Mouse (Mus musculus): ENCODE data around the gene Hoxc11. TPM values are rescaled to one million over a fixed set of nuclear protein-coding genes. Genes with fewer than 3 reads are reported as not detected.

The Hoxc11 gene
- polyA plus RNA-seq, 1 experiment: 34.6 TPM

DNA sequence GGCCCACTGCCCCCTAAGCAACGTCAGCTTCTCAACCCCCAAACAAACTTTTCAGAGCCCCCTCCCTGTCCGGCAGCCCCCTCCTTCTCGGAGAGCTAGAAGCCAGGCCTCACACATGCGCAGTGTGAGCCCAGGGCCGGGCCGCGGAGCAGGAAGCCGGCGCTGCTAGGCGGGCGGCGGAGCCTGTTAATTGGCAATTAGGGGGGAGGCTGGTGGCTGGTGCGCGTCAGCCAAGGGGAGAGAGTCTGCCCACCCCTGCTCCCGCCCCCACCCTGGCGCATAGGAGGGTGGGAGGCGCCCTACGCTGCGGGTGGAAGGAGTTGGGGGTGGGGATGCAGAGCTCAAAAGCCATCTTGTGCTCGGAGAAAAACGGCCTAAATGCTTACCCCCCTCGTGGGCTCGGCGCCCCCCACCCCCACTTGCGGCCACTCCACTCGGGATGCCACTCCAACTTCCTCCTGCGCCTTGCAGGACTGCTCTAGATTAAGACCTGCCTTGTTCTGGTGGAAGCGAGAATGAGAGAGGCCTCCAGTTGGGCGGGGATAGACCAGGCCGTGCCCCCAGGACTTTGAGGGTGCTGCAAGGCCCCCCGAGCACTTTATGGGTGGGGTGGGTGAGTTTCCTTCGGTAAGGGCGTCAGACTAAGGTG lies 45.1 kb downstream of the Hoxc11 start:
- TF ChIP-seq MAX (IDR thresholded peaks at IDR 0.05): peak; percentile 17
- no peak for TF ChIP-seq MYOD1 (IDR thresholded peaks at IDR 0.05; ENCODE audit: control insufficient read depth, insufficient read length, low read depth)
- no peak for TF ChIP-seq CTCF (IDR thresholded peaks at IDR 0.05; ENCODE audit: control insufficient read depth, insufficient read depth, insufficient read length)
- Histone ChIP-seq H3K27me3 (ENCODE audit: control insufficient read depth, insufficient read depth, insufficient read length) (no peaks in the 10 kb centered on the region), H3K36me3 (ENCODE audit: control insufficient read depth, insufficient read depth) (no peaks in the 10 kb centered on the region), H3K79me3 (ENCODE audit: low read depth) (peaks cover 30% of the 10 kb centered on the region), H3K79me2 (ENCODE audit: control insufficient read depth, insufficient read depth) (peaks cover 90% of the 10 kb centered on the region), H3ac (ENCODE audit: control insufficient read depth, insufficient read length, low read depth) (peak overlapping the region; percentile 53), H3K4me3 (ENCODE audit: insufficient read depth, poor library complexity, severe bottlenecking) (peak overlapping the region; percentile 54)

DNA sequence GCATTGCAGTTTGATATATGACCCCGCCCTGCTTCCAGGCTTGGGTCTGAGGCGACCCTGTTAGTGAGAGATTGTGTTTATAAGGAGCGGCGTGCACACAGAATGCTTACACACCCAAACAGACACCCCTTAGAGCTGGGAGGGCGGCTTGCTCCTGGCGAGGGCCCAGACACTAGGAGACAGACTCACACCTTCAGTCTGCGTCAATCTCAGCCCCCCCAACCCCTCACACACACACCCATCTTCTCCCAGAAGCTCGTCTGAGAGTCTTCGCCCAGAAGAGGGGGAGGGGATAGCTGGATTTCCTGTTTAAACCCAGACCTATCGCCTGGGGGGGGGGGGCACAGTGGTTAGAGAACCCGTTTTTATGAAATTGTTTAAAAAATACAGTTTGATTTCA lies 45.7 kb downstream of the Hoxc11 start:
- TF ChIP-seq USF1 (IDR thresholded peaks at IDR 0.05; ENCODE audit: low read depth) (no peak), MYOG (IDR thresholded peaks at IDR 0.05; ENCODE audit: control insufficient read depth, extremely low read depth, insufficient read length) (no peak), MYOD1 (IDR thresholded peaks at IDR 0.05; ENCODE audit: control insufficient read depth, insufficient read length, low read depth) (no peak), CTCF (IDR thresholded peaks at IDR 0.05; ENCODE audit: control insufficient read depth, insufficient read depth, insufficient read length) (no peak), CEBPB (IDR thresholded peaks at IDR 0.05; ENCODE audit: low read depth) (no peak), MAX (IDR thresholded peaks at IDR 0.05) (no peak), FOSL1 (IDR thresholded peaks at IDR 0.05; ENCODE audit: insufficient read depth, low read length, poor library complexity, severe bottlenecking) (no peak)
- Histone ChIP-seq H3K79me3 (ENCODE audit: low read depth) (peaks cover 35% of the 10 kb centered on the region), H3K27me3 (ENCODE audit: control insufficient read depth, insufficient read depth, insufficient read length) (no peaks in the 10 kb centered on the region), H3ac (ENCODE audit: control insufficient read depth, insufficient read length, low read depth) (peak overlapping the region; percentile 32), H3K79me2 (ENCODE audit: control insufficient read depth, insufficient read depth) (peaks cover 90% of the 10 kb centered on the region), H3K36me3 (ENCODE audit: control insufficient read depth, insufficient read depth) (no peaks in the 10 kb centered on the region), H3K4me3 (ENCODE audit: insufficient read depth, poor library complexity, severe bottlenecking) (peak overlapping the region; percentile 54)

DNA sequence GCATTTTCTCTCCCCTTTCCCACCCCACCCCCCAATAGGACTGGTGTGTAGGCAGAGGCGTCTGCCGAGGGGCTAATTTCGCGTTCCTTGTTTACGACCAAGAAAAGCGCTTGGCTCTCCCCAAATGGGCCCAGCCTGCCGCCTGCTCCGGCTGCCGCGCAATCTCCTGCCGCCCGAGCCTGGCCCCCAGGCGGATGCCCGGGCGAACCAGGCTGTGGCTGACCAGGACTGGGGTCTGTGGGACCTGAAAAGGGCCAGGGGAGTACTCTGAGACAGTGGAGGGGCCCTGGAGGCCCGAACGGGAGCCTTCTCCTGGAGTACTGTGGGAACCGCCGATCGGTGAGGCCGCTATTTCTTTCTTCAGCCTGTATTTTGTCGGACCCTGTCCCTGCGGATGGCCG lies 46.3 kb downstream of the Hoxc11 start:
- Histone ChIP-seq H3ac (ENCODE audit: control insufficient read depth, insufficient read length, low read depth) (peak overlapping the region; percentile 96), H3K79me2 (ENCODE audit: control insufficient read depth, insufficient read depth) (peaks cover 92% of the 10 kb centered on the region), H3K79me3 (ENCODE audit: low read depth) (peaks cover 39% of the 10 kb centered on the region), H3K4me3 (ENCODE audit: insufficient read depth, poor library complexity, severe bottlenecking) (peak overlapping the region; percentile 54), H3K27me3 (ENCODE audit: control insufficient read depth, insufficient read depth, insufficient read length) (no peaks in the 10 kb centered on the region), H3K36me3 (ENCODE audit: control insufficient read depth, insufficient read depth) (no peaks in the 10 kb centered on the region)
- TF ChIP-seq MYOD1 (IDR thresholded peaks at IDR 0.05; ENCODE audit: control insufficient read depth, insufficient read length, low read depth) (no peak), MYOG (IDR thresholded peaks at IDR 0.05; ENCODE audit: control insufficient read depth, extremely low read depth, insufficient read length) (no peak), MAX (IDR thresholded peaks at IDR 0.05) (no peak), FOSL1 (IDR thresholded peaks at IDR 0.05; ENCODE audit: insufficient read depth, low read length, poor library complexity, severe bottlenecking) (no peak), USF1 (IDR thresholded peaks at IDR 0.05; ENCODE audit: low read depth) (no peak), CEBPB (IDR thresholded peaks at IDR 0.05; ENCODE audit: low read depth) (no peak), CTCF (IDR thresholded peaks at IDR 0.05; ENCODE audit: control insufficient read depth, insufficient read depth, insufficient read length) (no peak)

DNA sequence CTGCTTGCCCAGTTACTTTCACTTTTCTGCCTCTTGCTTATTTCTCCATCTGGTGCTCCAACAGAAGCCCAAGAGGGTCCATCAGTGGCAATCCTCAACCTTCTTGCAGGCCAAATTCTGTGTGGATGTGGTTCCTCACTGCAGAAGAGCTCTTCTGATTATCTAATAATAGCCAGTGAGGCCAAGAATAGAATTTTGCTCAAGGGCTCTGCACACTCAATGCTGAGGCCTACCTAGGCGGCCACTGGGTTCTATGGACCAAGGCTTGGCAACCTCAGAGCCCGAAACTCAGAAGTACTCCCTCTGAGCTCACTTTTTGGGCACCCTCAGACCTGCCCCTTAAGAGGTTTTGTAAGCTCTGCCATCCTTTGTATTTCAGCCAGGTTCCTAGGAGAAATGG lies 47.1 kb downstream of the Hoxc11 start:
- no peaks in the 10 kb centered on the region for H3K27me3 ChIP-seq (ENCODE audit: control insufficient read depth, insufficient read depth, insufficient read length)
- no peaks in the 10 kb centered on the region for H3K36me3 ChIP-seq (ENCODE audit: control insufficient read depth, insufficient read depth)
- H3ac ChIP-seq (ENCODE audit: control insufficient read depth, insufficient read length, low read depth): peak overlapping the region; percentile 96
- peaks cover 97% of the 10 kb centered on the region for H3K79me2 ChIP-seq (ENCODE audit: control insufficient read depth, insufficient read depth)
- TF ChIP-seq CEBPB (IDR thresholded peaks at IDR 0.05; ENCODE audit: low read depth) (no peak), MAX (IDR thresholded peaks at IDR 0.05) (no peak)
- peaks cover 40% of the 10 kb centered on the region for H3K79me3 ChIP-seq (ENCODE audit: low read depth)
- H3K4me3 ChIP-seq (ENCODE audit: insufficient read depth, poor library complexity, severe bottlenecking): peak overlapping the region; percentile 54

DNA sequence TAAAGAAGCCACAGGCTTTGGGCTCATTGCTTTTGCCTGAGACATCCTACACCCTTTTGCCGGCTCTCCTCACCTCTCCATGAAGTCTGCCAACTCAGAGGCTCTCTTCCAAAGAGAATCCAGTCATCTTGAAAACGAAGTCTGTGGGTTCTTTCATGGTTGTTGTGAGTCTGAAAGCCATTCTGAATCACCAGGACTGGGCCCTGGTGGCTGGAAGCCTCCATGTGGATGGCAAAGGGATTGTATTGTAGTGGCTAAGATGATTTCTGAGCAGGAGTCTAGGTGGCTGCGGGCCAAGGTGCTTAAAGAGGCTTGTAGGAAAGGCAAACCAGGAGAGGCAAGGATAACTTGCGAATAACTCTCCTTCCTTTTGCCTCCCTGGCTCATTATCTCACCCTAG lies 47.9 kb downstream of the Hoxc11 start:
- Histone ChIP-seq H3K4me3 (ENCODE audit: insufficient read depth, poor library complexity, severe bottlenecking) (no peak overlapping the region), H3ac (ENCODE audit: control insufficient read depth, insufficient read length, low read depth) (peak overlapping the region; percentile 23), H3K79me3 (ENCODE audit: low read depth) (peaks cover 45% of the 10 kb centered on the region), H3K36me3 (ENCODE audit: control insufficient read depth, insufficient read depth) (no peaks in the 10 kb centered on the region), H3K27me3 (ENCODE audit: control insufficient read depth, insufficient read depth, insufficient read length) (no peaks in the 10 kb centered on the region), H3K79me2 (ENCODE audit: control insufficient read depth, insufficient read depth) (peaks cover 97% of the 10 kb centered on the region)
- TF ChIP-seq MAX (IDR thresholded peaks at IDR 0.05): peak; percentile 83
- TF ChIP-seq FOSL1 (IDR thresholded peaks at IDR 0.05; ENCODE audit: insufficient read depth, low read length, poor library complexity, severe bottlenecking): no peak

DNA sequence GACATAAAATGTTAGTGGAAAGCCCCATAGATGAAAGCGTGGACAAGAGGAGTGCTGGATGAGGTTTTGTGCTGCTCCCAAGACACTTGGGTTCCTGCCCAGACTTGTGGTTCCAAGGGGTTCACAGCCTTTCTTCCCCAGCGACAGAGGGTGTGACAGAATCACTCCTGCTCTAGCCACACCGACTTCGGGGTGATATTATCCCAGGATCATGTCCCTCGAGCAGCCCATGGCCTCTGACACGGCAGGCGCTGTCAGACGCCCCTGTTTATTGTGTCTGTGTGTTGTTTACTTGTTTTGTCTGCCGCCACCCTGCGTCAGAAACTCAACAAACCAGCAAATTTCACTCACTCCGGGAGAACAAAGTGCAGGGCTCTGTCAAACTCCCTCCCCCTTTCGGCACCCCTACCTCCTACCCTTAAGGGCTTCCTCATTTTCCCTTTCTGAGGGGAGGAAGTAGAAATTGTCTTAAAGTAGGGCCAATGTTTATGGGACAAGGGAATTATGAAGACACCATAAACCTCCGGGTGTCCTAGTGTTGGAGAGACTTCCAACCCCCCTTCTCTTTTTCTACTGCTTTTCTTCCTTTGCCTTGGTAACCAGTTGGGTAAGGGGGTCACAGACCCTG lies 48.7 kb downstream of the Hoxc11 start:
- no peaks in the 10 kb centered on the region for H3K27me3 ChIP-seq (ENCODE audit: control insufficient read depth, insufficient read depth, insufficient read length)
- H3K4me3 ChIP-seq (ENCODE audit: insufficient read depth, poor library complexity, severe bottlenecking): no peak overlapping the region
- H3K36me3 ChIP-seq (ENCODE audit: control insufficient read depth, insufficient read depth): no peaks in the 10 kb centered on the region
- peak overlapping the region; percentile 9 for H3ac ChIP-seq (ENCODE audit: control insufficient read depth, insufficient read length, low read depth)
- H3K79me2 ChIP-seq (ENCODE audit: control insufficient read depth, insufficient read depth): peaks cover 98% of the 10 kb centered on the region
- no peak for TF ChIP-seq MAX (IDR thresholded peaks at IDR 0.05)
- no peak for TF ChIP-seq MYOD1 (IDR thresholded peaks at IDR 0.05; ENCODE audit: control insufficient read depth, insufficient read length, low read depth)
- TF ChIP-seq CEBPB (IDR thresholded peaks at IDR 0.05; ENCODE audit: low read depth): no peak
- TF ChIP-seq CTCF (IDR thresholded peaks at IDR 0.05; ENCODE audit: control insufficient read depth, insufficient read depth, insufficient read length): no peak
- no peak for TF ChIP-seq MYOG (IDR thresholded peaks at IDR 0.05; ENCODE audit: control insufficient read depth, extremely low read depth, insufficient read length)
- no peak for TF ChIP-seq USF1 (IDR thresholded peaks at IDR 0.05; ENCODE audit: low read depth)
- no peak for TF ChIP-seq FOSL1 (IDR thresholded peaks at IDR 0.05; ENCODE audit: insufficient read depth, low read length, poor library complexity, severe bottlenecking)
- peaks cover 50% of the 10 kb centered on the region for H3K79me3 ChIP-seq (ENCODE audit: low read depth)
